Mouse (Mus musculus) kidney, postnatal 0 days (tissue): Measurements from ENCODE around the gene Pdik1l. TPM values are rescaled to one million over a fixed set of nuclear protein-coding genes. Genes with fewer than 3 reads are reported as not detected.
"Not testable (repeated sequence)": the region's sequence is repeated elsewhere in the genome, so short reads cannot be mapped to it uniquely, and the experiment has no call there.

Source experiments
- ATAC-seq: fragments of 200-750 bp; cut with Nextera tagmentation; replicated peaks from 2 replicates; pipeline ENCODE4 v1.8.0; 2017; ENCODE audit warnings: low read depth, moderate number of reproducible peaks, moderate TSS enrichment, moderate library complexity; ENCODE audit not compliant: low FRiP score
- DNase-seq: peaks from one replicate; pipeline ENCODE4 v3.0.0-alpha.2; 2016; ENCODE audit warnings: low spot score
- H3K27ac ChIP-seq: fragments of 300-500 bp; sonication (generic); 2 replicates; pipeline ENCODE4 v1.5.1; 2014; ENCODE audit warnings: mild to moderate bottlenecking
- H3K27me3 ChIP-seq: fragments of 300-500 bp; sonication (generic); 2 replicates; pipeline ENCODE4 v1.6.1; 2014; ENCODE audit warnings: low read length, mixed read lengths; ENCODE audit not compliant: insufficient read depth
- H3K36me3 ChIP-seq: fragments of 300-500 bp; sonication (generic); 2 replicates; pipeline ENCODE4 v1.6.1; 2014; ENCODE audit warnings: low read length, mixed read lengths; ENCODE audit not compliant: insufficient read depth
- H3K4me1 ChIP-seq: fragments of 300-500 bp; sonication (generic); replicated peaks from 2 replicates; pipeline ENCODE4 v1.6.1; 2014; ENCODE audit warnings: antibody characterized with exemption, low read length, mixed read lengths; ENCODE audit not compliant: insufficient read depth
- H3K4me2 ChIP-seq: fragments of 300-500 bp; sonication (generic); 2 replicates; pipeline ENCODE4 v1.6.1; 2014; ENCODE audit warnings: mild to moderate bottlenecking, low read length, moderate library complexity, mixed read lengths
- H3K4me3 ChIP-seq: fragments of 300-500 bp; sonication (generic); replicated peaks from 2 replicates; pipeline ENCODE4 v1.5.1; 2014; ENCODE audit warnings: low read depth, low read length
- H3K9ac ChIP-seq: fragments of 300-500 bp; sonication (generic); 2 replicates; pipeline ENCODE4 v1.6.1; 2014; ENCODE audit warnings: low read depth, low read length
- H3K9me3 ChIP-seq: fragments of 300-500 bp; sonication (generic); replicated peaks from 2 replicates; pipeline ENCODE4 v1.6.1; 2016; ENCODE audit warnings: low read length, inconsistent platforms, mixed read lengths
- CTCF ChIP-seq: IDR thresholded peaks from 2 replicates; pipeline ENCODE4 v1.5.1; 2016; ENCODE audit warnings: antibody characterized with exemption, low read depth, mild to moderate bottlenecking, moderate library complexity
- WGBS: fragments of 180-500 bp; shearing (Covaris S2); extraction: QIAGEN DNeasy Blood & Tissue Kit; methylation state at CpG from one replicate; pipeline ENCODE4 v1.1.7; 2014; 5-methylcytosine and 5-hydroxymethylcytosine counted together
- polyA plus RNA-seq: library from polyadenylated mRNA; unstranded; fragments of >200 nt; fragmentation: Nextera tagmentation; extraction: Ambion mirVana; gene quantifications from 2 replicates; pipeline ENCODE4 v1.2.1, GENCODE M21; 2015

Pdik1l gene
- polyA plus RNA-seq, 1 experiment from 2014 or later, result 12.5 TPM

DNA sequence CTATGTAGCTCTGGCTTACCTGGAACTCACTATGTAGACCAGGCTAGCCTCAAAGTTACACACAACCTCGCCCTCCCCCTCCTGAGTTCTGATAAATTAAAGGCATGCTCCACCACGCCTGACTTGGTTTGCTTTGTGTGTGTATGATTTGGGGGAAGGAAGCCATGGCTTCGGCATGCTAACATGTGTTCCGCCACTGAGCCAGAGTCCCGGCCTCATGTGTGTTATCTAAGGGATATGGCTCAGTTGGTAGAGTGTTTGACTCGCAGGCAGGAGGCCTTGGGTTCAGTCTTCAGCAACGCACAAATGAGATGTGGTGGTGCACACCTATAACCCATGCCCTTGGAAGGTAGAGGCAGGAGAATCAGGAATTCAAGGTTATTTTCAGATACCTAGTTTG lies 15.7 kb downstream of the Pdik1l start:
- DNase-seq (no peak), ATAC-seq (no peak)
- H3K27me3 ChIP-seq, result no peaks in the 10 kb centered on the region
- H3K27ac ChIP-seq, result no peak overlapping the region
- TF ChIP-seq CTCF, result no peak
- 0 out of 2 replicates have a peak, but pooled peaks cover 3% of the 10 kb centered on the region for H3K4me1 ChIP-seq
- H3K9ac ChIP-seq, result no peak overlapping the region
- no peak overlapping the region for H3K4me3 ChIP-seq
- H3K4me2 ChIP-seq, result no peak overlapping the region
- peaks cover 5% of the 10 kb centered on the region; the same call in 1 of the 2 replicates for H3K36me3 ChIP-seq
- 87% methylated on average over 7 of the region's 7 CpGs for WGBS
- H3K9me3 ChIP-seq, result no peaks in the 10 kb centered on the region

DNA sequence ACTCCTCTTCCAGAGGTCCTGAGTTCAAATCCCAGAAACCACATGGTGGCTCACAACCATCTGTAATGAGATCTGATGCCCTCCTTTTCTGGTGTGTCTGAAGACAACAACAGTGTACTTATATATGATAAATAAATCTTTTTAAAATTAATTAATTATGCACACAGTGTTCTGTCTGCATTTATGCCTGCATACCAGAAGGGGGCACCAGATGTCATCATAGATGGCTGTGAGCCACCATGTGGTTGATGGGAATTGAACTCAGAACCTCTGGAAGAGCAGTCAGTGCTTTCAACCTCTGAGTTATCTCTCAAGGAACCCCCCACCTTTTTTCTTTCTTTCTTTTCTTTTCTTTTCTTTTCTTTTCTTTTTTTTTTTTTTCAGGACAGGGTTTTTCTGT lies 18.1 kb downstream of the Pdik1l start:
- not testable (repeated sequence) for H3K36me3 ChIP-seq, H3K9ac ChIP-seq, ATAC-seq, H3K27ac ChIP-seq, H3K9me3 ChIP-seq, H3K27me3 ChIP-seq, DNase-seq, H3K4me1 ChIP-seq, H3K4me3 ChIP-seq, H3K4me2 ChIP-seq
- TF ChIP-seq CTCF, result peak; percentile 61

DNA sequence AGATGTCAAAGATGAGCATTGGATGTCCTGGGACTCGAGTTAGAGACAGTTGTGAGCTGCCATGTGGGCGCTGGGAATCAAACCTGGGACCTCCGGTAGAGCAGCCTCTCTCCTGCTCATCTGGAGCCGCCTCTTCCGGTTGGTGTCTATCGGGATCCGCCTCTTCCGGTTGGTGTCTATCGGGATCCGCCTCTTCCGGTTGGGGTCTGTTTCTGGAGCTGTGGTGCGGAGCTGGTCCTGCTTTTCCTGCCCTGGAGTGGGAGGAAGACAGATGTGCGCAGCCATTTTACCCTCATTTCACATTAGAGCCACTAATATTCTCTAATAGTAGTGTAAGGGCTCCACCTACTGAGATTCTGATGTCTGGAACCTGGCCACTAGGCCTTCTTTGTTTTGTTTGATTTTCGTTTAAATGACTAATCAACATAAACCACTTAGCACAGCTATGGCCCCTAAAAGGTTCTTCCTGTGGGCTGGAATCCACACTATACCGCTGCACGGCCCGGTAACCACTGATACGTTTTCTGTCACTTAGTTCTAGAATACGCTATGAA lies 19.5 kb downstream of the Pdik1l start:
- H3K9ac ChIP-seq, result no peak overlapping the region
- 0 out of 2 replicates have a peak, but pooled peaks cover 3% of the 10 kb centered on the region for H3K4me1 ChIP-seq
- ATAC-seq (no peak), DNase-seq (no peak)
- no peaks in the 10 kb centered on the region for H3K9me3 ChIP-seq
- no peaks in the 10 kb centered on the region for H3K36me3 ChIP-seq
- 72% methylated on average over 19 of the region's 19 CpGs for WGBS
- no peak overlapping the region for H3K4me3 ChIP-seq
- TF ChIP-seq CTCF, result peak; percentile 47
- no peak overlapping the region for H3K27ac ChIP-seq
- no peaks in the 10 kb centered on the region for H3K27me3 ChIP-seq
- no peak overlapping the region for H3K4me2 ChIP-seq

DNA sequence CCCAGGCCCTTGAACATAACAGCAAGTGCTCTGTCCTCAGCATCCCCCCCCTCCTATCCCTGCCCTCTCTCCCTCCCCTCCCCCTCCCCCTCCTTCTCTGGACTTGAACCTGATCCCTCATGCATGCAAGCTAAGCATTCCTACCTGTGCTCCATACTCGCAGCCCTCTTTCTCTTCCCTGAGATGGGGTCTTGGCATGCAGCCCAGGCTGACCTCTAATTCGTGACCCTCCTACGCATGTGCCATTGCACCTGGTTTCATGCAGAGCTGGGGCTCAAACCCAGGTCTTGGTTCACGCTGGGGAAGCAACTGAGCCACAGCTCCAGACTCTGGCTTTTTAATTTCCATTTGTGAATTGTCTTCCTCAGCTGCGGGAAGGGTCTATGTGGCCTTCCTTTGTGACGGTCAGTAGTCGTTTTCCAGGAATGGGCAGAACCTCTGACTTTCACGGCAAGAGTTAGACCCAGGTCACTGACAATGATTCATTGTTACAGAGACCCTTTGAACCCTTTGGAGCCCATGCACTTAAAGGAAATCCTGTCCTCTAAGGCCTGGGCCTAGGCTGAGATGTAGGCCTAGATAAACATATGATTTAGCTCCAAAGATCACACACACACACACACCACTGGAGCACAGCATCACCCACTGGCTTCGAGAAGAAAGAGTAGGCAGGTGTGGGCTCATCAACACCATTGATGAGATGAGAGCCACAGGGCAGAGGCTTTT lies 21.7 kb downstream of the Pdik1l start:
- Histone ChIP-seq H3K27ac (no peak overlapping the region; the same call in 1 of the 2 replicates), H3K36me3 (no peaks in the 10 kb centered on the region), H3K27me3 (no peaks in the 10 kb centered on the region), H3K4me2 (no peak overlapping the region), H3K4me3 (no peak overlapping the region), H3K9me3 (no peaks in the 10 kb centered on the region), H3K9ac (no peak overlapping the region), H3K4me1 (no peaks in the 10 kb centered on the region)
- ATAC-seq (no peak), DNase-seq (no peak)
- WGBS, result 25% methylated on average over 9 of the region's 9 CpGs
- no peak for TF ChIP-seq CTCF

DNA sequence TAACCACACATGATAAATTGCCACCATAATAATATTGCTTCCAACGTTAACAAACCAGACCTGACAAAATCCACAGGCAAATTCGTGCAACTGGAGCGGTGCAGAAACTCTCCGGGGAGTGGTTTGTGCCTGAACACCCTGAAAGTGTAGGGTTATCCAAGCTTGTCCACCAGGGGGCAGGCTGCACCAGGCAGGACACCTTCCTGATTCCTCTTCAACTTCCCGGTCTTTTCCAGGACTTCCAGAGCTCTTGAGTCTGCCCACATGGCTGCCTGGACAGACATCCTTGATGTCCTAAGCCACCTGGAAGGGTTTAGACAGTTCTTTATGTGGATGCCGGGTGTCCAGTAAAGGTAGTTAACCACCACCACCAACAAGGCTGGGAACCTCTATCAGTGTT lies 24.5 kb downstream of the Pdik1l start:
- ATAC-seq (no peak), DNase-seq (peak; percentile 71)
- Histone ChIP-seq H3K9me3 (no peaks in the 10 kb centered on the region), H3K27ac (no peak overlapping the region), H3K4me1 (no peaks in the 10 kb centered on the region), H3K4me2 (no peak overlapping the region), H3K36me3 (no peaks in the 10 kb centered on the region), H3K4me3 (no peak overlapping the region), H3K9ac (no peak overlapping the region), H3K27me3 (no peaks in the 10 kb centered on the region)
- WGBS, result 34% methylated on average over 6 of the region's 6 CpGs
- TF ChIP-seq CTCF, result peak; percentile 88

DNA sequence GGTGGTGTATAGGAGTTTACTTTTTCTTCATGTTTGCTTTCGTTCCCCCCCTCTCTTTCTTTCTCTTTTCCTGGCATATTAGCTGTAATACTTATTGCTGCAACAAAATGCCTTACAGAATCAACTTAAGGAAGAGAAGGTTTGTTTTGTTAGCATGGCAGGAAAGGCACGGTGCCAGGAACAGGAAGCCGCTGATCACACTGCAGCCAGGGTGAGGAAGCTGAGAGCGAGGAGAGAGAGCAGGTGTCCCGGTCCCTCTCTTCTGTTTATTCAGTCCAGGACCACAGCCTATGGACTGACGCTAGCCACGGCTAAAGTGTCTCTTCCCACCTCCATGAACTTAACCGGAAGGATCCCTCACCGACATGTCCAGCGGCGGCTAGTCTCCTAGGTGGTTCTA lies 29.3 kb downstream of the Pdik1l start:
- H3K4me2 ChIP-seq, result no peak overlapping the region
- WGBS, result 36% methylated on average over 11 of the region's 11 CpGs
- DNase-seq (peak; percentile 19), ATAC-seq (no peak)
- no peaks in the 10 kb centered on the region for H3K27me3 ChIP-seq
- no peak overlapping the region for H3K27ac ChIP-seq
- no peak for TF ChIP-seq CTCF
- no peak overlapping the region for H3K9ac ChIP-seq
- H3K4me1 ChIP-seq, result peaks cover 23% of the 10 kb centered on the region
- H3K4me3 ChIP-seq, result no peak overlapping the region
- H3K36me3 ChIP-seq, result no peaks in the 10 kb centered on the region
- H3K9me3 ChIP-seq, result no peaks in the 10 kb centered on the region
